Mouse (Mus musculus) small intestine, adult 2 months (tissue): ENCODE data around the gene Umad1.

Experiments
- CTCF ChIP-seq: fragments of 200-500 bp; IDR thresholded peaks from 2 replicates; pipeline ENCODE4 v1.5.1; 2012; ENCODE audit warnings: low read depth, mild to moderate bottlenecking, control low read depth, inconsistent platforms, low read length, moderate library complexity, mixed read lengths; ENCODE audit not compliant: insufficient replicate concordance, insufficient read length; ENCODE audit errors: extremely low read depth
- POLR2A ChIP-seq: fragments of 200-500 bp; IDR thresholded peaks from 2 replicates; pipeline ENCODE4 v1.6.1; 2012; ENCODE audit warnings: low read depth, mild to moderate bottlenecking, control low read depth, inconsistent platforms, low read length, moderate library complexity

DNA sequence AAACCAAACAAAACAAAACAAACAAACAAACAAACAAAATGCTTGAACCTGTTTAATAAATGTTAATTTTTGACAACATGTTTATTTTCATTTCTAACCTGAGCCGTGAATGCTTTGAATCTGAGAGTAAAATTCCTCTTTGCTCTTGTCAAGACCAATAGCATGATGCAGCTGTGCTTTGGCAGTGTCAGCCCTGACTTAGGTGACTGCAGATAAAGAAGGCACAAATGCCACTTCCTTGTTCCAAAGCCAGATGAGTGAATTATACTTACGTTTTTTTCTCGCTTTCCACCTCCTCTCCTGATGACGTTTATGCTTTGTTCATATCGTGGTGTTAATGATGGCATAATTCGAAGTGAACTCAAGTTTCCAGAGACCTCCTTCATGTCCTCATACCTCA is 131.2 kb downstream of the Umad1 start:
- TF ChIP-seq CTCF (no peak), POLR2A (no peak)
